Mouse (Mus musculus): ENCODE data around the gene Psph. TPM values are rescaled to one million over a fixed set of nuclear protein-coding genes. Genes with fewer than 3 reads are reported as not detected.
"Not testable (repeated sequence)": the region's sequence is repeated elsewhere in the genome, so short reads cannot be mapped to it uniquely, and the experiment has no call there.

Psph gene
- polyA plus RNA-seq (2016; fragmentation: Nextera tagmentation; extraction: Ambion mirVana) = 35.3 and 36.4 TPM in 2 replicates

GRCm38 (mm10) chr5:129786818-129787790 is at the start of gene Psph:
Gene Psph, minus strand, starts transcription at chr5:129787449.
- WGBS = 0% methylated on average over 73 of the region's 73 CpGs
- Histone ChIP-seq H3K9ac (peak within 1 kb of the TSS; percentile 95), H3K27ac (peak within 1 kb of the TSS; percentile 99), H3K36me3 (peaks cover 32% of the 10 kb centered on the region), H3K4me3 (peak within 1 kb of the TSS; percentile 94), H3K4me2 (replicated peaks) (peak within 1 kb of the TSS; percentile 81), H3K4me1 (peaks cover 22% of the 10 kb centered on the region), H3K9me3 (replicated peaks) (no peaks in the 10 kb centered on the region), H3K27me3 (no peaks in the 10 kb centered on the region)
- peak; percentile 100 for ATAC-seq (ENCODE audit: low FRiP score)

GRCm38 (mm10) chr5:129790591-129790990 is 3.3 kb upstream of the Psph start:
- H3K4me2 ChIP-seq (replicated peaks); H3K27me3 ChIP-seq; H3K27ac ChIP-seq; H3K9ac ChIP-seq; H3K9me3 ChIP-seq (replicated peaks); ATAC-seq (ENCODE audit: low FRiP score); H3K4me3 ChIP-seq: not testable (repeated sequence)
- 90% methylated on average over 7 of the region's 8 CpGs for WGBS
- peaks cover 22% of the 10 kb centered on the region for H3K4me1 ChIP-seq
- peaks cover 56% of the 10 kb centered on the region for H3K36me3 ChIP-seq

- peak overlapping the region; percentile 81 for H3K4me2 ChIP-seq (replicated peaks)
- WGBS = 13% methylated on average over 11 of the region's 11 CpGs
- H3K4me1 ChIP-seq = peaks cover 22% of the 10 kb centered on the region
- ATAC-seq (ENCODE audit: low FRiP score) = no peak
- H3K4me3 ChIP-seq = peak overlapping the region; percentile 94
- H3K36me3 ChIP-seq = peaks cover 41% of the 10 kb centered on the region
- peak overlapping the region; percentile 95 for H3K9ac ChIP-seq
- H3K27ac ChIP-seq = peak overlapping the region; percentile 99; the same call in 1 of the 2 replicates
- no peaks in the 10 kb centered on the region for H3K27me3 ChIP-seq
- no peaks in the 10 kb centered on the region for H3K9me3 ChIP-seq (replicated peaks)
Observed at GRCm38 (mm10) chr5:129787818-129788593, 757 bp upstream of the Psph start.

- Histone ChIP-seq H3K27ac (peak overlapping the region; percentile 99), H3K36me3 (peaks cover 25% of the 10 kb centered on the region), H3K9me3 (replicated peaks) (no peaks in the 10 kb centered on the region), H3K4me3 (peak overlapping the region; percentile 94), H3K4me2 (replicated peaks) (peak overlapping the region; percentile 58), H3K9ac (peak overlapping the region; percentile 95), H3K4me1 (peaks cover 22% of the 10 kb centered on the region), H3K27me3 (no peaks in the 10 kb centered on the region)
- ATAC-seq (ENCODE audit: low FRiP score) = no peak
- WGBS = 85% methylated on average over 6 of the region's 6 CpGs
Observed at GRCm38 (mm10) chr5:129786161-129786560, 1.1 kb downstream of the Psph start.

GRCm38 (mm10) chr5:129785235-129785870 is 1.9 kb downstream of the Psph start:
- Histone ChIP-seq H3K4me3 (no peak overlapping the region), H3K27me3 (no peaks in the 10 kb centered on the region), H3K4me2 (replicated peaks) (no peak overlapping the region), H3K9me3 (replicated peaks) (no peaks in the 10 kb centered on the region), H3K27ac (no peak overlapping the region), H3K9ac (no peak overlapping the region), H3K36me3 (peaks cover 19% of the 10 kb centered on the region), H3K4me1 (peaks cover 22% of the 10 kb centered on the region)
- WGBS = 91% methylated on average over 5 of the region's 5 CpGs
- no peak for ATAC-seq (ENCODE audit: low FRiP score)

- Histone ChIP-seq H3K27ac (no peak overlapping the region), H3K9me3 (replicated peaks) (no peaks in the 10 kb centered on the region), H3K4me3 (no peak overlapping the region), H3K4me1 (peaks cover 15% of the 10 kb centered on the region), H3K27me3 (no peaks in the 10 kb centered on the region; the same call in 1 of the 2 replicates), H3K36me3 (no peaks in the 10 kb centered on the region), H3K4me2 (replicated peaks) (no peak overlapping the region), H3K9ac (no peak overlapping the region)
- 53% methylated on average over 3 of the region's 3 CpGs for WGBS
- no peak for ATAC-seq (ENCODE audit: low FRiP score)
Observed at GRCm38 (mm10) chr5:129782211-129782610, 5.0 kb downstream of the Psph start.

GRCm38 (mm10) chr5:129780131-129780530 is 7.1 kb downstream of the Psph start:
- ATAC-seq (ENCODE audit: low FRiP score) = no peak
- H3K36me3 ChIP-seq = no peaks in the 10 kb centered on the region

GRCm38 (mm10) chr5:129778996-129779716 is 8.1 kb downstream of the Psph start:
- Histone ChIP-seq H3K27me3 (no peaks in the 10 kb centered on the region; the same call in 1 of the 2 replicates), H3K4me3 (peak overlapping the region; percentile 46), H3K4me1 (peaks cover 10% of the 10 kb centered on the region), H3K9me3 (replicated peaks) (no peaks in the 10 kb centered on the region), H3K27ac (no peak overlapping the region), H3K36me3 (no peaks in the 10 kb centered on the region), H3K4me2 (replicated peaks) (peak overlapping the region; percentile 78), H3K9ac (peak overlapping the region; percentile 66)
- ATAC-seq (ENCODE audit: low FRiP score) = peak; percentile 86
- WGBS = 2% methylated on average over 32 of the region's 32 CpGs

More at GRCm38 (mm10) chr5:129780131-129780530, 7.1 kb downstream of the Psph start:
- H3K4me1 ChIP-seq = peaks cover 10% of the 10 kb centered on the region
- no peak overlapping the region for H3K4me2 ChIP-seq (replicated peaks)
- H3K27me3 ChIP-seq = no peaks in the 10 kb centered on the region; the same call in 1 of the 2 replicates
- no peaks in the 10 kb centered on the region for H3K9me3 ChIP-seq (replicated peaks)
- 89% methylated on average over 3 of the region's 3 CpGs for WGBS
- no peak overlapping the region for H3K9ac ChIP-seq
- no peak overlapping the region for H3K27ac ChIP-seq
- no peak overlapping the region for H3K4me3 ChIP-seq

- Histone ChIP-seq H3K9ac (peak overlapping the region; percentile 66), H3K9me3 (replicated peaks) (no peaks in the 10 kb centered on the region), H3K27me3 (no peaks in the 10 kb centered on the region; the same call in 1 of the 2 replicates), H3K4me1 (peaks cover 10% of the 10 kb centered on the region), H3K36me3 (no peaks in the 10 kb centered on the region), H3K4me2 (replicated peaks) (peak overlapping the region; percentile 78), H3K4me3 (peak overlapping the region; percentile 46), H3K27ac (no peak overlapping the region)
- 36% methylated on average over 11 of the region's 11 CpGs for WGBS
- no peak for ATAC-seq (ENCODE audit: low FRiP score)
Observed at GRCm38 (mm10) chr5:129778348-129778995, 8.8 kb downstream of the Psph start.

- no peak overlapping the region for H3K4me3 ChIP-seq
- H3K4me1 ChIP-seq = peaks cover 8% of the 10 kb centered on the region
- H3K9ac ChIP-seq = no peak overlapping the region
- no peaks in the 10 kb centered on the region; the same call in 1 of the 2 replicates for H3K27me3 ChIP-seq
- no peak for ATAC-seq (ENCODE audit: low FRiP score)
- no peaks in the 10 kb centered on the region for H3K9me3 ChIP-seq (replicated peaks)
- H3K27ac ChIP-seq = no peak overlapping the region
- H3K4me2 ChIP-seq (replicated peaks) = no peak overlapping the region
- WGBS = 91% methylated on average over 3 of the region's 3 CpGs
- 0 out of 2 replicates have a peak, but pooled peaks cover 8% of the 10 kb centered on the region for H3K36me3 ChIP-seq
Observed at GRCm38 (mm10) chr5:129774661-129775060, 12.6 kb downstream of the Psph start.

- H3K4me2 ChIP-seq (replicated peaks); H3K4me3 ChIP-seq; H3K9me3 ChIP-seq (replicated peaks); H3K4me1 ChIP-seq; ATAC-seq (ENCODE audit: low FRiP score); H3K27me3 ChIP-seq; H3K27ac ChIP-seq; H3K9ac ChIP-seq: not testable (repeated sequence)
- 86% methylated on average over 4 of the region's 4 CpGs for WGBS
- H3K36me3 ChIP-seq = peaks cover 11% of the 10 kb centered on the region; the same call in 1 of the 2 replicates
Observed at GRCm38 (mm10) chr5:129773330-129773729, 13.9 kb downstream of the Psph start.

All from hindbrain, embryonic 12.5 days (tissue).